Mouse (Mus musculus): ENCODE measurements around the gene Dmrt1. TPM values are rescaled to one million over a fixed set of nuclear protein-coding genes. Genes with fewer than 3 reads are reported as not detected.
A peak's percentile ranks its signal among the peaks of the same experiment; 100 is the strongest.

Gene Dmrt1
- total and polyA plus RNA-seq, 3 experiments = 0.30 to 0.50 TPM; not detected in 1

DNA sequence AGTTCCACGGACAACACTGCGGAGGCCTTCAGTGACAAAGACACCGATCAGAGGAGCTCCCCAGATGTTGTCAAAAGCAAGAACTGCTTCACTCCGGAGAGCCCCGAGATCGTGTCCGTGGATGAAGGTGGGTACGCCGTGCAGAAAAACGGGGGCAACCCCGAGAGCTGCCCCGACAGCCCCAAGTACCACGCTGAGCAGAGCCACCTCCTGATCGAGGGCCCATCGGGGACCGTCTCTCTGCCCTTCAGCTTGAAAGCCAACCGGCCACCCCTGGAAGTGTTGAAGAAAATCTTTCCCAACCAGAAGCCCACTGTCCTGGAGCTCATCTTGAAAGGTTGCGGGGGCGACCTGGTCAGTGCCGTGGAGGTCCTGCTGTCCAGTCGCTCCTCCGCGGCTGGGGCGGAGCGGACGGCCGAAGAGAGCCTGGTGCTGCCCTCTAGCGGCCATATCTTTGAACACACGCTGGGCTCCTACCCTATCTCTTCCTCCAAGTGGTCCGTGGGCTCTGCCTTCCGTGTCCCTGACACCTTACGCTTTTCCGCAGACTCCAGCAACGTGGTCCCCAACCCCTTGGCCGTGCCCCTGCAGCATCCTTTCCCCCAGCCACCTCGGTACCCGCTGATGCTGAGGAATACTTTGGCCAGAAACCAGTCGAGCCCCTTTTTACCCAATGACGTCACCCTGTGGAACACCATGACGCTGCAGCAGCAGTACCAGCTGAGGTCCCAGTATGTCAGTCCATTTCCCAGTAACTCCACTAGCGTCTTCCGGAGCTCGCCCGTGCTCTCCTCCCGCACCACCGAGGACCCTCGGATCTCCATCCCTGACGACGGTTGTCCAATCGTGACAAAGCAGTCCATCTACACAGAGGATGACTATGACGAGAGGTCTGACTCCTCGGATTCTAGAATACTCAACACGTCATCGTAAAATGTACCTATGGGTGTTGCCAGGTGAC lies 117.2 kb downstream of the Dmrt1 start (continued):
- no peak for TF ChIP-seq ZKSCAN1 (IDR thresholded peaks at IDR 0.05; ENCODE audit: borderline replicate concordance, low read depth, low read length)
- TF ChIP-seq MAZ (IDR thresholded peaks at IDR 0.05; ENCODE audit: low read depth, low read length) = no peak
- no peak for TF ChIP-seq NRF1 (IDR thresholded peaks at IDR 0.05; ENCODE audit: low read depth, low read length)
- TF ChIP-seq USF2 (conservative IDR thresholded peaks at IDR 0.05; ENCODE audit: low read depth, low read length) = no peak
- TF ChIP-seq EP300 (IDR thresholded peaks at IDR 0.05; ENCODE audit: low read length) = no peak
- no peak for TF ChIP-seq IRF4 (IDR thresholded peaks at IDR 0.05; ENCODE audit: low read depth, low read length)
- no peak for TF ChIP-seq RCOR1 (conservative IDR thresholded peaks at IDR 0.05; ENCODE audit: low read depth, low read length)
- no peak for TF ChIP-seq TBP (conservative IDR thresholded peaks at IDR 0.05; ENCODE audit: low read depth, low read length)
- no peak for TF ChIP-seq USF1 (IDR thresholded peaks at IDR 0.05; ENCODE audit: low read depth, low read length)
- no peak for TF ChIP-seq MAX (IDR thresholded peaks at IDR 0.05; ENCODE audit: low read length)
- no peak for TF ChIP-seq MXI1 (IDR thresholded peaks at IDR 0.05; ENCODE audit: low read depth, low read length)
- no peak for TF ChIP-seq POLR2AphosphoS2 (IDR thresholded peaks at IDR 0.05; ENCODE audit: low read depth, low read length)
- TF ChIP-seq CTCF (conservative IDR thresholded peaks at IDR 0.05 in 1 of 2, IDR thresholded peaks at IDR 0.05 in 1 of 2; ENCODE audit: low read depth in 2 of 2, low read length in 2 of 2) = peak; percentile 44 to 76; a peak in 3 of 4 replicates
- TF ChIP-seq PAX5 (IDR thresholded peaks at IDR 0.05; ENCODE audit: low read length) = no peak
- 0 out of 2 replicates have a peak, but pooled peaks have one; percentile 28 for TF ChIP-seq JUND (conservative IDR thresholded peaks at IDR 0.05; ENCODE audit: low read depth, low read length)
- TF ChIP-seq SMC3 (IDR thresholded peaks at IDR 0.05; ENCODE audit: low read depth, low read length) = peak; percentile 67
- TF ChIP-seq SIN3A (IDR thresholded peaks at IDR 0.05; ENCODE audit: low read length) = no peak
- TF ChIP-seq KAT2A (IDR thresholded peaks at IDR 0.05; ENCODE audit: insufficient replicate concordance, low read length) = no peak
- no peak for TF ChIP-seq MAFK (IDR thresholded peaks at IDR 0.05; ENCODE audit: insufficient replicate concordance, low read length)

DNA sequence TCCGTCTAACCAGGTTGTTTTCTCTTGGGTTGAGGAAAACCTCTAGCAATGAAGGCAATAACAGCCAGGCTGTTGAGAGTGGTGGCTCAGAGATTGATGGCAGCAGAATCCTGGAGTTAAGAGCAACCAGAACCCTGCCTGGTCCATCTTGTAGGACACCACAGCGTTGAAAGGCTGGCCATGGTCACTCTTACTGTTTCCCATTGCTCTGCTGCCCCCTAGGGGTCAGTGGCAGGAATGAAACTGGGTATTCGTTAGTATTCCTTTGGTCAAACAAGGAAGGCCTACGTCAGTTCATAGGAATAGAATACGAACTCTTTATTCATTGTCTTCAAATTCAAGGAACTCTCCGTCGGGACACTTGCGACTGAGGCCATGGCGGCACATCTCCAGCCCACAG lies 123.1 kb downstream of the Dmrt1 start:
- in situ Hi-C loops (cut with MboI; ENCODE audit: low pct_ligation_motif_present, low pct_unique_long_range_greater_than_20kb, low sequenced_read_pairs) = loop anchor here (25.0 kb wide), 2 partner anchors 166 to 291 kb away; no protein-coding TSS in a partner anchor
- DNase-seq (ENCODE audit: extremely low read depth) = peak; percentile 50

More for the DNA sequence above, 123.1 kb downstream of the Dmrt1 start:
- Histone ChIP-seq H3K4me2 (ENCODE audit: insufficient read depth, low read depth, poor library complexity, severe bottlenecking) (no peak overlapping the region), H3K4me1 (ENCODE audit: control insufficient read depth in 1 of 2, insufficient read depth in 2 of 2) (no peaks in the 10 kb centered on the region), H3K4me3 (replicated peaks in 1 of 3; ENCODE audit: low read depth in 2 of 3, low read length in 2 of 3, poor library complexity in 1 of 3) (no peak overlapping the region), H3K79me2 (replicated peaks; ENCODE audit: control insufficient read depth, extremely low read depth, insufficient read depth, poor library complexity, severe bottlenecking) (no peaks in the 10 kb centered on the region), H3K27me3 (replicated peaks) (no peaks in the 10 kb centered on the region), H3K27ac (ENCODE audit: insufficient read depth, low read depth) (no peak overlapping the region), H3K9me3 (replicated peaks; ENCODE audit: low read length) (no peaks in the 10 kb centered on the region), H3K9ac (ENCODE audit: insufficient read depth, low read depth) (no peak overlapping the region), H3K36me3 (replicated peaks in 1 of 2; ENCODE audit: control insufficient read depth in 1 of 2, insufficient read depth in 1 of 2, low read length in 1 of 2) (no peaks in the 10 kb centered on the region)
- dilution Hi-C loops (cut with MboI; ENCODE audit: extremely low pct_ligation_motif_present, extremely low pct_unique_long_range_greater_than_20kb, low sequenced_read_pairs) = no loop called here
- TF ChIP-seq CTCF (conservative IDR thresholded peaks at IDR 0.05 in 1 of 2, IDR thresholded peaks at IDR 0.05 in 1 of 2; ENCODE audit: low read depth in 2 of 2, low read length in 2 of 2) = peak; percentile 86 to 97
- TF ChIP-seq ELF1 (IDR thresholded peaks at IDR 0.05; ENCODE audit: low read depth, low read length) = 0 out of 2 replicates have a peak, but pooled peaks have one; percentile 5
- TF ChIP-seq GABPA (IDR thresholded peaks at IDR 0.05; ENCODE audit: insufficient replicate concordance, low read depth, low read length) = no peak
- peak; percentile 82 for TF ChIP-seq RAD21 (IDR thresholded peaks at IDR 0.05; ENCODE audit: low read depth, low read length)
- TF ChIP-seq ETS1 (conservative IDR thresholded peaks at IDR 0.05; ENCODE audit: low read depth, low read length) = no peak
- no peak for TF ChIP-seq ZMIZ1 (IDR thresholded peaks at IDR 0.05; ENCODE audit: low read depth, low read length)
- peak; percentile 49 for TF ChIP-seq SMC3 (IDR thresholded peaks at IDR 0.05; ENCODE audit: low read depth, low read length)
